Mouse (Mus musculus): ENCODE data around the gene Osr1. TPM values are rescaled to one million over a fixed set of nuclear protein-coding genes. Genes with fewer than 3 reads are reported as not detected.
A peak's percentile ranks its signal among the peaks of the same experiment; 100 is the strongest.

The Osr1 gene
- polyA plus RNA-seq, 1 experiment: 3.0 TPM

DNA sequence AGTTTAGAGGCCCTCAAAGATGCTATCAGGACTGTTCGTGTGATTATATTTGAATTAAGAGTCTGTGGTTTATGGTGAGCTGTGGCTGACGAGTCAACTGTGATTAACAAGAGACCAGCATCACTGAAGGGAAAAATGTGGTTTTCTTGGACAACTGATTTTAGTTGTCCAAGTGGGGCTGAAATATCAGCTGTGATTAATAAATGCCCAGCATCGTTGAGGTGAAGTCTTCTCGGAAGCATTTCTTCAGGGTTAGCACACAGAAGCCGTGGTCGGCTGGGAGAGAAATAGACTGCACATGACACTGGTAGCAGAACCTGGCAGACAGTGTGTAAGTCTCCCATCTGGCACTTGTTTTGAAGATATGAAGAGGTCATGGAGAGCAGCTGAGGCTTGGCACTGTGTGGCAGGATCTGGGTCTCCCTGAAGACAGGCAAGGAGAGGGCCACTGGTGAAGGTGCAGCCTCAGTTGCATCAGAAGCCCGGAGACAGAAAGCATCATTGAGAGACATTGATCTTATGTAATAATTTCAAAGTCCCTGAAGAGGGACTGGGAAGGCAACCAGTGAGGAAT, 19.7 kb downstream of the Osr1 start:
- H3K27me3 ChIP-seq (ENCODE audit: control insufficient read depth, insufficient read depth, insufficient read length): no peaks in the 10 kb centered on the region
- H3K79me2 ChIP-seq (ENCODE audit: control insufficient read depth, insufficient read depth): no peaks in the 10 kb centered on the region
- no peak overlapping the region for H3K4me3 ChIP-seq
- peak overlapping the region; percentile 31 for H3K4me2 ChIP-seq (ENCODE audit: low read depth)
- no peak for TF ChIP-seq SRF (IDR thresholded peaks at IDR 0.05; ENCODE audit: control insufficient read depth, insufficient read length, low read depth)
- TF ChIP-seq MYOG (IDR thresholded peaks at IDR 0.05; ENCODE audit: control insufficient read depth in 1 of 3, insufficient read depth in 1 of 3, insufficient read length in 2 of 3, low read depth in 2 of 3): peak in 1 of 3 experiments; percentile 38
- peak in 1 of 3 experiments; percentile 15 for TF ChIP-seq MYOD1 (IDR thresholded peaks at IDR 0.05; ENCODE audit: control insufficient read depth in 1 of 3, insufficient read length in 2 of 3, low read depth in 2 of 3)
- H3K36me3 ChIP-seq (ENCODE audit: control insufficient read depth, insufficient read depth): no peaks in the 10 kb centered on the region
- no peak overlapping the region for H3ac ChIP-seq (ENCODE audit: control insufficient read depth, insufficient read length)

DNA sequence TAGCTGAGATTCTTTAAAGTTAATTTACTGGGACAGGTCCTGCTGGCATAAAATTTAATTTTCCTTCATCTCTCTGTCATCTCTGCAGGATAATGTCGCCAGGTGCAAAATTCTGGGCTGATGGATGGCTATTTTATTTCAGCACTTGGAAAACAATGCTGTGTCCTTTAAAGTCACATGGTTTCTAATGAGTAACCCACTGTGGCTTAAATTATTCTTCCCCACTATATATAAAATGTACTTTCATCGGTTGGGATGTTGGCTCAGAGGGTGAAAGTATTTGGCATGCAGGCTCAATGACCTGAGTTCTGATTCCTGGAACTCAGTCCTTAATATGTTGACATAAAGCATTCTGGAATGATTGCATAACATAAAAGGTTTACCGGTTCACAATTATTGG, 21.2 kb downstream of the Osr1 start:
- H3K79me2 ChIP-seq (ENCODE audit: control insufficient read depth, insufficient read depth): no peaks in the 10 kb centered on the region
- no peak overlapping the region for H3K4me3 ChIP-seq
- H3ac ChIP-seq (ENCODE audit: control insufficient read depth, insufficient read length): no peak overlapping the region
- no peaks in the 10 kb centered on the region for H3K27me3 ChIP-seq (ENCODE audit: control insufficient read depth, insufficient read depth, insufficient read length)
- TF ChIP-seq SRF (IDR thresholded peaks at IDR 0.05; ENCODE audit: control insufficient read depth, insufficient read length, low read depth) (no peak), E2F4 (IDR thresholded peaks at IDR 0.05; ENCODE audit: insufficient read depth) (no peak), MYOG (IDR thresholded peaks at IDR 0.05; ENCODE audit: control insufficient read depth in 1 of 3, insufficient read depth in 1 of 3, insufficient read length in 2 of 3, low read depth in 2 of 3) (no peak), USF1 (IDR thresholded peaks at IDR 0.05; ENCODE audit: low read depth) (no peak), POLR2A (IDR thresholded peaks at IDR 0.05; ENCODE audit: insufficient read length, low read depth) (no peak), CEBPB (IDR thresholded peaks at IDR 0.05; ENCODE audit: insufficient read depth, poor library complexity, severe bottlenecking) (no peak), TCF3 (IDR thresholded peaks at IDR 0.05; ENCODE audit: insufficient read length, low read depth) (no peak), MYOD1 (IDR thresholded peaks at IDR 0.05; ENCODE audit: control insufficient read depth in 1 of 3, insufficient read length in 2 of 3, low read depth in 2 of 3) (no peak), REST (IDR thresholded peaks at IDR 0.05; ENCODE audit: insufficient read depth, insufficient read length) (no peak), POLR2AphosphoS2 (IDR thresholded peaks at IDR 0.05; ENCODE audit: insufficient read length, low read depth) (no peak), TCF12 (IDR thresholded peaks at IDR 0.05; ENCODE audit: insufficient read depth, poor library complexity, severe bottlenecking) (no peak), MAX (IDR thresholded peaks at IDR 0.05; ENCODE audit: low read depth) (no peak)
- no peak overlapping the region for H3K4me2 ChIP-seq (ENCODE audit: low read depth)
- no peaks in the 10 kb centered on the region for H3K36me3 ChIP-seq (ENCODE audit: control insufficient read depth, insufficient read depth)

GRCm38 (mm10) chr12:9598219-9598618, 28.3 kb downstream of the Osr1 start:
- TF ChIP-seq USF1 (IDR thresholded peaks at IDR 0.05; ENCODE audit: low read depth) (no peak), E2F4 (IDR thresholded peaks at IDR 0.05; ENCODE audit: insufficient read depth) (no peak), TCF12 (IDR thresholded peaks at IDR 0.05; ENCODE audit: insufficient read depth, poor library complexity, severe bottlenecking) (no peak), REST (IDR thresholded peaks at IDR 0.05; ENCODE audit: insufficient read depth, insufficient read length) (no peak), MAX (IDR thresholded peaks at IDR 0.05; ENCODE audit: low read depth) (no peak), POLR2AphosphoS2 (IDR thresholded peaks at IDR 0.05; ENCODE audit: insufficient read length, low read depth) (no peak), MYOD1 (IDR thresholded peaks at IDR 0.05; ENCODE audit: control insufficient read depth in 1 of 3, insufficient read length in 2 of 3, low read depth in 2 of 3) (no peak)
- Histone ChIP-seq H3K79me2 (ENCODE audit: control insufficient read depth, insufficient read depth) (no peaks in the 10 kb centered on the region), H3K4me3 (no peak overlapping the region), H3ac (ENCODE audit: control insufficient read depth, insufficient read length) (no peak overlapping the region), H3K27me3 (ENCODE audit: control insufficient read depth, insufficient read depth, insufficient read length) (no peaks in the 10 kb centered on the region), H3K36me3 (ENCODE audit: control insufficient read depth, insufficient read depth) (no peaks in the 10 kb centered on the region), H3K4me2 (ENCODE audit: low read depth) (no peak overlapping the region)
